Mouse (Mus musculus): ENCODE results near the gene Usp30. TPM values are rescaled to one million over a fixed set of nuclear protein-coding genes. Genes with fewer than 3 reads are reported as not detected.

Usp30 gene
- polyA plus RNA-seq, 1 experiment, result 12.2 TPM

GRCm38 (mm10) chr5:114061675-114062074 is 3.6 kb upstream of the Usp30 start:
- no peak for TF ChIP-seq POLR2A (IDR thresholded peaks at IDR 0.05; ENCODE audit: low read depth, low read length)
- TF ChIP-seq CTCF (IDR thresholded peaks at IDR 0.05; ENCODE audit: borderline replicate concordance, insufficient read depth, low read length), result no peak
- H3K4me3 ChIP-seq (ENCODE audit: insufficient read depth, low read length), result no peak overlapping the region
- H3K4me1 ChIP-seq (ENCODE audit: control insufficient read depth, insufficient read depth, low read length), result no peaks in the 10 kb centered on the region
- H3K27ac ChIP-seq (ENCODE audit: insufficient read depth, low read length), result no peak overlapping the region

- Histone ChIP-seq H3K4me3 (ENCODE audit: insufficient read depth, low read length) (no peak overlapping the region), H3K27ac (ENCODE audit: insufficient read depth, low read length) (no peak overlapping the region), H3K4me1 (ENCODE audit: control insufficient read depth, insufficient read depth, low read length) (no peaks in the 10 kb centered on the region)
- TF ChIP-seq CTCF (IDR thresholded peaks at IDR 0.05; ENCODE audit: borderline replicate concordance, insufficient read depth, low read length) (no peak), POLR2A (IDR thresholded peaks at IDR 0.05; ENCODE audit: low read depth, low read length) (0 out of 2 replicates have a peak, but pooled peaks have one; percentile 17)
Observed at GRCm38 (mm10) chr5:114063958-114064357, 1.3 kb upstream of the Usp30 start.

GRCm38 (mm10) chr5:114066601-114067000 is 1.3 kb downstream of the Usp30 start:
- Histone ChIP-seq H3K4me1 (ENCODE audit: control insufficient read depth, insufficient read depth, low read length) (no peaks in the 10 kb centered on the region), H3K4me3 (ENCODE audit: insufficient read depth, low read length) (no peak overlapping the region), H3K27ac (ENCODE audit: insufficient read depth, low read length) (no peak overlapping the region)
- TF ChIP-seq CTCF (IDR thresholded peaks at IDR 0.05; ENCODE audit: borderline replicate concordance, insufficient read depth, low read length), result no peak
- TF ChIP-seq POLR2A (IDR thresholded peaks at IDR 0.05; ENCODE audit: low read depth, low read length), result no peak

- no peak overlapping the region for H3K4me3 ChIP-seq (ENCODE audit: insufficient read depth, low read length)
- H3K4me1 ChIP-seq (ENCODE audit: control insufficient read depth, insufficient read depth, low read length), result no peaks in the 10 kb centered on the region
- H3K27ac ChIP-seq (ENCODE audit: insufficient read depth, low read length), result no peak overlapping the region
- TF ChIP-seq POLR2A (IDR thresholded peaks at IDR 0.05; ENCODE audit: low read depth, low read length), result no peak
- TF ChIP-seq CTCF (IDR thresholded peaks at IDR 0.05; ENCODE audit: borderline replicate concordance, insufficient read depth, low read length), result no peak
Observed at GRCm38 (mm10) chr5:114067543-114067942, 2.3 kb downstream of the Usp30 start.

- H3K4me3 ChIP-seq (ENCODE audit: insufficient read depth, low read length), result no peak overlapping the region
- H3K4me1 ChIP-seq (ENCODE audit: control insufficient read depth, insufficient read depth, low read length), result no peaks in the 10 kb centered on the region
- TF ChIP-seq CTCF (IDR thresholded peaks at IDR 0.05; ENCODE audit: borderline replicate concordance, insufficient read depth, low read length) (no peak), POLR2A (IDR thresholded peaks at IDR 0.05; ENCODE audit: low read depth, low read length) (no peak)
Observed at GRCm38 (mm10) chr5:114067982-114068381, 2.7 kb downstream of the Usp30 start.

GRCm38 (mm10) chr5:114070858-114071257 is 5.6 kb downstream of the Usp30 start:
- no peak for TF ChIP-seq CTCF (IDR thresholded peaks at IDR 0.05; ENCODE audit: borderline replicate concordance, insufficient read depth, low read length)
- no peak for TF ChIP-seq POLR2A (IDR thresholded peaks at IDR 0.05; ENCODE audit: low read depth, low read length)
- Histone ChIP-seq H3K27ac (ENCODE audit: insufficient read depth, low read length) (no peak overlapping the region), H3K4me3 (ENCODE audit: insufficient read depth, low read length) (no peak overlapping the region)

More at GRCm38 (mm10) chr5:114067982-114068381, 2.7 kb downstream of the Usp30 start:
- no peak overlapping the region for H3K27ac ChIP-seq (ENCODE audit: insufficient read depth, low read length)

GRCm38 (mm10) chr5:114072262-114072661 is 7.0 kb downstream of the Usp30 start:
- TF ChIP-seq CTCF (IDR thresholded peaks at IDR 0.05; ENCODE audit: borderline replicate concordance, insufficient read depth, low read length), result no peak
- TF ChIP-seq POLR2A (IDR thresholded peaks at IDR 0.05; ENCODE audit: low read depth, low read length), result no peak
- no peak overlapping the region for H3K4me3 ChIP-seq (ENCODE audit: insufficient read depth, low read length)
- no peaks in the 10 kb centered on the region for H3K4me1 ChIP-seq (ENCODE audit: control insufficient read depth, insufficient read depth, low read length)
- H3K27ac ChIP-seq (ENCODE audit: insufficient read depth, low read length), result no peak overlapping the region

More at GRCm38 (mm10) chr5:114070858-114071257, 5.6 kb downstream of the Usp30 start:
- H3K4me1 ChIP-seq (ENCODE audit: control insufficient read depth, insufficient read depth, low read length), result no peaks in the 10 kb centered on the region

GRCm38 (mm10) chr5:114077009-114077408 is 11.7 kb downstream of the Usp30 start:
- no peaks in the 10 kb centered on the region for H3K4me1 ChIP-seq (ENCODE audit: control insufficient read depth, insufficient read depth, low read length)
- H3K27ac ChIP-seq (ENCODE audit: insufficient read depth, low read length), result no peak overlapping the region
- H3K4me3 ChIP-seq (ENCODE audit: insufficient read depth, low read length), result no peak overlapping the region
- no peak for TF ChIP-seq CTCF (IDR thresholded peaks at IDR 0.05; ENCODE audit: borderline replicate concordance, insufficient read depth, low read length)
- TF ChIP-seq POLR2A (IDR thresholded peaks at IDR 0.05; ENCODE audit: low read depth, low read length), result no peak

- TF ChIP-seq POLR2A (IDR thresholded peaks at IDR 0.05; ENCODE audit: low read depth, low read length) (no peak), CTCF (IDR thresholded peaks at IDR 0.05; ENCODE audit: borderline replicate concordance, insufficient read depth, low read length) (no peak)
- no peak overlapping the region for H3K27ac ChIP-seq (ENCODE audit: insufficient read depth, low read length)
- no peak overlapping the region for H3K4me3 ChIP-seq (ENCODE audit: insufficient read depth, low read length)
- no peaks in the 10 kb centered on the region; the same call in 1 of the 2 replicates for H3K4me1 ChIP-seq (ENCODE audit: control insufficient read depth, insufficient read depth, low read length)
Observed at GRCm38 (mm10) chr5:114085501-114085900, 20.2 kb downstream of the Usp30 start.

GRCm38 (mm10) chr5:114087875-114088480 is 22.7 kb downstream of the Usp30 start:
- Histone ChIP-seq H3K4me3 (ENCODE audit: insufficient read depth, low read length) (no peak overlapping the region), H3K27ac (ENCODE audit: insufficient read depth, low read length) (no peak overlapping the region), H3K4me1 (ENCODE audit: control insufficient read depth, insufficient read depth, low read length) (no peaks in the 10 kb centered on the region; the same call in 1 of the 2 replicates)
- no peak for TF ChIP-seq POLR2A (IDR thresholded peaks at IDR 0.05; ENCODE audit: low read depth, low read length)
- no peak for TF ChIP-seq CTCF (IDR thresholded peaks at IDR 0.05; ENCODE audit: borderline replicate concordance, insufficient read depth, low read length)
